Mouse (Mus musculus) layer of hippocampus, postnatal 14 days (tissue): ENCODE measurements around the gene Ggnbp2. TPM values are rescaled to one million over a fixed set of nuclear protein-coding genes. Genes with fewer than 3 reads are reported as not detected.
"Not testable (repeated sequence)": the region's sequence is repeated elsewhere in the genome, so short reads cannot be mapped to it uniquely, and the experiment has no call there.

Source experiments
- DNase-seq, 2 experiments: peaks; one replicate each; pipeline ENCODE4 v3.0.0; 2021 to 2022; ENCODE audit warnings: low spot score in 2 of 2, mixed read lengths in 1 of 2
- total RNA-seq, 2 experiments: library from RNA; stranded (reverse); gene quantifications; 2 replicates each; pipeline ENCODE4 v1.2.3; 2021

The Ggnbp2 gene
- total RNA-seq, 2 experiments from 2014 or later = 77.0 to 79.0 TPM

- DNase-seq = peak in 1 of 2 experiments; percentile 22
Observed at GRCm38 (mm10) chr11:84880465-84880961, 9.9 kb upstream of the Ggnbp2 start.

- DNase-seq = peak; percentile 70 to 73
Observed at GRCm38 (mm10) chr11:84879772-84880464, 9.3 kb upstream of the Ggnbp2 start, which contains the start of the genes Myo19 and Pigw. Gene Myo19, plus strand, starts transcription at chr11:84880148. Gene Pigw, minus strand, starts transcription at chr11:84880285.

DNA sequence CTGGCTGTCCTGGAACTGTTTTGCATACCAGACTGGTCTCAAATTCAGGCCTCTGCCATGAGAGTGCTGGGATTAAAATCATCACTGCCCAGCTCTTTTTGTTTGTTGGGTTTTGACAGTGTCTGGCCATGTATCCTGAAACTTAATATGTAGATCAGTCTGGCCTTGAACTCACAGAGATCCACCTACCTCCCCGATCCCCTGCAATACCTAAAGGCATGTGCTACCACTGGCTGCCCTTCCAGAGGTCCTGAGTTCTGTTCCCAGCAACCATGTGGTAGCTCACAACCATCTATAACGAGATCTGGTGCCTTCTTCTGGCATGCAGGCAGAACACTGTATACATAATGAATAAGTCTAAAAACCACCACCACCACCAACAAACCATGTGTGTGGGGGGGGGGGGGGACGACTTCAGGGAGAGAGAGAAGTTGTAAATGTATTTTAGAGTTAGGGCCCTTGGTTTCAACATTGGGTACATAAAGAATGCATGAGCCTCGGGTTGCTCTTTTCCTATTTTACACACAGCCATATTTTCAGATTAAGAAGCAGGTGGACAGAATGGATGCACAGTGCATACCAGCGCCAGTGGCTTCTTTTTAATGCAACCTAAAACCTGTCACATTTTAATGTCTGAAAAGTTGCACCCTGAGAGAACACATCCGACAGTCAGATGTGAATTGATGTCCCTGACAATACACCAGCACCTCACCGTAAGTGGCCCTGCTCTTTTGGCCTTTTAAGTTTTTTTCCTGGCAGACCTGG is 8.6 kb upstream of the Ggnbp2 start:
- DNase-seq = no peak

- not testable (repeated sequence) for DNase-seq
Observed at GRCm38 (mm10) chr11:84876020-84876419, 5.4 kb upstream of the Ggnbp2 start.

DNA sequence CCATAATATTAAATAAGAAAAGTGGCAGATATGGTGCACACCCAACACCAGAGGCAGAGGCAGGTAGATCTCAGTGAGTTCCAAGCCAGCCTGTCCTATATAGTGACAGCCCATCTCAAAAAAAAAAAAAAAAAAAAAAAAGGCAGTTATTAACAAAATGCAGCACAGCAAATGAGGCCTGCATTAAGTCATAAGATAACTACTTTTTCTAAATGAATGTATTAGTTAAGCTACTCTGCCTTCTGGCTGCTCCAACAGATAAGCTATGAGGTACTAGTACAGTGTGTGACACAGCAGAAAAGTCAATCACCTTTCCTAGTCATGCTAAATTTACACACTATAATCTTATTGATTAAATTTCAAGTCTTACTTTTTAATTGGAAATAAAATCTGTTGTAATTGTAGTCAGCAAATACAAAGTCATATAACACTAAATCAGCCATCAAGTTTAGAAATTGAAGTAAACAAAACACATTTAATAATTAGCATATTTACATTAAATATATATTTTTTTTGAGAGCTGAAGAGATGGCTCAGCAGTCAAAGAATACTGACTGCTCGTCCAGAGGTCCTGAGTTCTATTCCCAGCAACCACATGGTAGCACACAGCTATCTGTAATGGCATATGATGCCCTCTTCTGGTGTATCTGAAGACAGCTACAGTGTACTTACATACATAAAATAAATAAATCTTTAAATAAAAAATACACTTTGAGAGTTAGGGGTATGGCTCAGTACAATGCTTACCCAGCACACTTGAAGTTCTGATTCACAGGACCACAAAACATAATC is 2.6 kb upstream of the Ggnbp2 start:
- DNase-seq = no peak

- DNase-seq = no peak
Observed at GRCm38 (mm10) chr11:84871548-84872069, 992 bp upstream of the Ggnbp2 start.

DNA sequence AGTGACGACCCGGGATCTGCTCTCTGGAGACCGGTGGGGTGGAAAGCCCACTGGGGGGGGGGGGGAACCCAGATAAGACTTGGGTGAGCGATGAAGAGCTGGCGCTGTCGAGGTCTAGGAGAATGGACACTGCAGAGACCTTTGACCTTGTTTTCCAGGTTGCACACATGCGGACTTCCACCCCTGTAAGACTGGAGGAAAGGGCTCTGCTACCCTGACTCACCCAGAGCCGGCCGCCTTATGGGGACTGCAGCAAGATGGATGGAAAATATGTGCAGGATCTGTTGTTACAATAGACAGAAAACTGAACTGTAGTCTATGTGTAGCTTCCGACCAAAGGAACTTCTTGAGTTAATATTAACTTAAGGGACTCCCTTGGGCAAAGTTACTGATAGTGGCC is 429 bp upstream of the Ggnbp2 start:
- no peak for DNase-seq

DNA sequence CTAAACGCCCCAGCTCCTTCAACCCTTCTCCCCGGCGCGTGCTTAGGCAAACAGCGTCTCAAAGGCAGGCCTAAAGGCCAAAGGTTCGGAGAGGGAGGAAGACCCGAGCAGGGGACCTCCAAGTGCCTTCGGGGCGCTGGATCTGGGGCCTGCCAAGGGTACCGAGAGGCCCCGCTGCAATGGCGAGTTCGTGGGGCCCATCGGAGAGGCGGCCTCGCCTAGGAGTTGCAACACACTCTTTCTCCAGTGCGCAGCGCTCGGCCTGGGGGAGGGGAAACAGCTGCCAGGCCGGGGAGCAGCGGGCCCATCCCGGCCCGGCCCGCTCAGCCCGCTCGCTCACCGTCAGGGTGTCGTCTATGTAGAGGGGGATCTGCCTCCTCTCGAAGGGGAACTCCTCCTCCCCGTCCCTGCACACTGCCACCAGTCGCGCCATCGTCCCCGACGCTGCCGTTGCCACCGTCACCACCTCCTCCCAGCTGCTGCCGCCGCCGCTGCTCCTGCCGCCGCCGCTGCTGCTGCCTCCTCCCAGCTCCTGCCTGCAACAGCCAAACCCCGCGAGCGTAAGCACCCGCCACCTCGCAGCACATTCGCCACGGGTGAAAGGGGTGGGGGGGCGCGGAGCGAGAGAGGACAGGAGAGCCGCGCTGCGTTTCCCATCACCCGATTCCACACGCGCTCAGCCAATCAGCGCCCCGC is 932 bp downstream of the Ggnbp2 start:
- DNase-seq = peak; percentile 91 to 93

DNA sequence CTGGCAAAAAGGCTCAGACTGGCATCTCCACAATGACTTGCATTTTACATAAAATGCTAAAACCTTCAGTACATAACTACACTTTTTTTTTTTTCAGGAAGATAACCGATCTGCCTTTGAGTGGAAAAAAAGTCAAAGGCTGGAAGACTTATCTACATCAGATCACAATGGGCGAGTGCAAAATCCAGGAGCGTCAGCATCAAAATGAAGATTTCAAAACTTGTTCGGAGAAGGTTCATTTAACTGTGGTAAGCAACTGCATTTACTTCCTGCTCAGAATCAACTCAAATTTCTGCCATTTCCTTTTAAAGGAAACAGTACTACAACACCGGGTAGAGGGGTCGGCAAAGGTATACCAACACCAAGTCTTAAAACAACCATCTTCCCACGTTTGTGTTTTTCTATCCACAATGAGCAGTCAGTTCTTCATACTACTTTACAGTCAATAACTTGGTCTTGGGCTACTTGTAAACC is 1.8 kb downstream of the Ggnbp2 start:
- DNase-seq = no peak

DNA sequence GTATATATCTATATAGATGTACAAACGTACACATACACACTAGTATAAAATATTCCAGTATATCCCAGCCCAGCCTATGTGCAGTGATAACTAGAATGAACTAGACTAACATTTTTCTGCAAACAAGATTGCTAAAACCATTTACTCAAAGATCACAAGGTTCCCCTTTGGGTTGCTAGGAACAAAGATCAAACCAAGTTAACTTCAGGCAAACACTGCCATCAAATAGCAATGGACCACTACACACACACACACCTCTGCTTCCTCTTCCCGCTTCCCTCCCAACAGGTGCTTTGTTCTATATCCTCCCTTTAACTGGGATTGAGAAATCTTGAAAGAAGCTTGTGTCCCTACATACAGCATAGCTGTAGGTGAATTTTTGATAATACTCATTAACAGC is 3.0 kb downstream of the Ggnbp2 start:
- no peak for DNase-seq

GRCm38 (mm10) chr11:84865268-84865667 is 5.3 kb downstream of the Ggnbp2 start:
- no peak for DNase-seq

- DNase-seq = no peak
Observed at GRCm38 (mm10) chr11:84855285-84855684, 15.3 kb downstream of the Ggnbp2 start.

DNA sequence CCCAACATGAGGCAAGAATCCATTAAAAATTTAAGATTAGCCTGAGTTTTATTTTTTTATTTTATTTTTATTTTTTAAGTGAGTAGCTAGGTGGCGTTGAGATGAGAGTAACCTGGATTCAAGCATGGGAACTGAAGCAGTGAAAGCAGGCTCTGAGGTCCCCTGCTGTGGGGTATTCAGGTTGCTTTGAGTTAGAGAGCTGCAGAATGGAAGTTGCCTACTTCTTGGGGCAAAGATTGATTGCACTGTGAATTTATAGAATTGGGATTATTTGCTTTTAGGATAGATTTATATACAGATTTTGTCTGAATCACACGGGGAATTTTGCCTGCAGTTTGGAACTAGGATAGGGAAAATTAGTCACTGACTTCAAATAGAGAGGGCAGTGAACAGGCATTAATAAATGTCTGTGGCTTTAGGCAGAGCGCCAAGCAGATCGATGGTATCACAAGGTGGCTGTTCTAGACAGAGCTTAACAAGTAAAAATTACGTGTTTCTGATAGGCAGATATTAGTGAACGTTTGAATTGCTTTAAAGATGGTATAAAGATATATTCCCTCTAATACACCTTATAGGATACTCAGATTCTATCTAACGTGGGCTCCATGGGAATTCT is 23.0 kb downstream of the Ggnbp2 start:
- DNase-seq = no peak

- no peak for DNase-seq
Observed at GRCm38 (mm10) chr11:84846741-84847474, 23.7 kb downstream of the Ggnbp2 start.

DNA sequence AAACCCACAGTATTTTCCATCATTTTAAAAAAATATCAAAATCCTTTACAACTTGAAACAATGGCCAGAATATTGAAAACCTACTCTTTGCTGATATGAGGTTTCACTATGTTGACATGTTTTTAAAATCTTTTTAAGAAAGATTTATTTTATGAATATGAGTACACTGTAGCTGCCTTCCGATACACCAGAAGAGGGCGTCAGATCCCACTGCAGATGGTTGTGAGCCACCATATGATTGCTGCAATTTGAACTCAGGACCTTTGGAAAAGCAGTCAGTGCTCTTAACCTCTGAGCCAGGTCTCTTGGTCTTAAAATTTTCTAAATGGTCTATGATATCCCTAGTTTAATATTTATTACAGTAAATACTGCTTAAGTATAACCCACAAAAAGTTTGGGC is 31.3 kb downstream of the Ggnbp2 start:
- DNase-seq = no peak

- DNase-seq = not testable (repeated sequence)
Observed at GRCm38 (mm10) chr11:84829495-84829894, 41.1 kb downstream of the Ggnbp2 start.

DNA sequence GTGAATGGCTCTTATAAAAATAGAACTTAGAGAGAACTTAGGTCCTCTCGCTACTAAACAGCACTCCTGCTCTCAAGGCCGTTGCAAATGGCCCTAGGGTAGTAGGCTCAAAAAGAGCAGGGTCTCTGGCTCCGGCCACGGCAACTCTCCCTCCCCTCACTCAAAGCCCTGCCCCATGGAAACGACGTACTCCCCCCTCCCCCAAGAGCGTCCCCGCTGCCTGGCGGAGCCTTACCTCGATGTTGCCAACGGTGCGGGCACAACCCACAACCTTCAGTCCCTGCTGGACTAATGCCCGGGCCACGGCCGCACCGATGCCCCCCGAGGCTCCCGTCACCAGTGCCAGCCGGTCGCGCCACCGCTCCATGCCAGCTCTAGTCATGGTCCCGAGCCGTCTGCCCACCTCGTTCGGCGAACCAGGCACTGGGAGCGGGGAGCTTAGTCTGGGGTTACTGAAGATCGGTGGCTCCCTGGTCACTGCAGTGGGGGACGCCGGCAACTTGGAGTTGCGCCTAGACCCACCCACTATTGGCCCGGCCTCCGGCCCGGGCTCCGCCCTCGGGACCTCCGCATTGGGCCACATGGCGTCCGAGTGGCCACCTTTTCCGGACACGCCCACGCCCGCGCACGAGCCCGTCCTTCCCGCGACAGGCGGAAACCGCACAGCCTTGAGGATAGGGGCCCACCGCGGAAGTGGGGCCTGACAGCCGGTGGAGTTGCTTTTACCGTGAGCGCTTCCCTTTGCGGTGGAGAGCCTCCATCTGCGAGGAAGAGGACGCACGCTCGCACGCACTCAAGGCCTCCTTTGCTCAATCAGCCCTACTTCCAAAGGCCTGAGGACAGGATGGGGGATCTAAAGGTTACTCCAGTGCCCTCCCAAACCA is 41.9 kb downstream of the Ggnbp2 start, which contains the start of gene Dhrs11:
Dhrs11 (minus strand) TSS at position 479 of the 884 bp plus-strand sequence.
- DNase-seq = peak; percentile 82 to 88

DNA sequence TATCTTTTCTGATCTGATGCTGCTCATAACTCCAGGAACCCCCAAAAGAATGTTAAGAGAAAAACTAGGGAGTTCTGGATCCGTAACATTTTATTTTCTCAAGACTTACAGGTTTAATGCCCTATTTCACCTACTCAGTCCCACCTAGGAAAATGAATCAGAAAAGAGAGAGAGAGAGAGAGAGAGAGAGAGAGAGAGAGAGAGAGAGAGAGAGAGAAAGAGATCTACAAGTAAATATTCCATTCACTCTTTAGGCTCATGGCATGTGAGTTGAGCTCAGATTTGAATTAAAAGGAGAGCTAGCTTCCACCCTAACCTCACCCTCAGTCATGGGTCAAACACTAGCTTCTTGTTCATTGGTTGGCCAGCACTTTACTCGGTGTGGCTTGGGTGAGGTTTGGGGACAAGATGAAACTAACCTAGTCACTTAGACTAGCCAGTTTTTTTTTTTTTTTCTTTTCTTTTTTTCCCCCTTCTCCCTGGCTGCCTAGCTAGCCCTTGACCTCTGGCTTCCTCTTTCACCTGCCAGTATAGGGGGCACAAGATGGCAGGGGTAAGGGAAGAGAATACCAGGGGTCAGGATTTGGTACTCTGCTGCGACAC is 42.6 kb downstream of the Ggnbp2 start:
- DNase-seq = no peak
